Mouse (Mus musculus) heart, adult 2 months (tissue): ENCODE results near the gene Gnl2.

ENCODE experiments used
- CTCF ChIP-seq: fragments of 200-600 bp; IDR thresholded peaks from 2 replicates; pipeline ENCODE4 v1.8.1; 2022; ENCODE audit warnings: antibody characterized with exemption, mild to moderate bottlenecking, moderate library complexity
- EP300 ChIP-seq: fragments of 200-500 bp; IDR thresholded peaks from 2 replicates; pipeline ENCODE4 v1.6.1; 2011; ENCODE audit warnings: low read depth, low read length, control low read depth; ENCODE audit not compliant: insufficient read depth
- POLR2A ChIP-seq: fragments of 200-500 bp; IDR thresholded peaks from 2 replicates; pipeline ENCODE4 v1.6.1; 2011; ENCODE audit warnings: mild to moderate bottlenecking, low read depth, low read length, control low read depth; ENCODE audit not compliant: insufficient read depth

DNA sequence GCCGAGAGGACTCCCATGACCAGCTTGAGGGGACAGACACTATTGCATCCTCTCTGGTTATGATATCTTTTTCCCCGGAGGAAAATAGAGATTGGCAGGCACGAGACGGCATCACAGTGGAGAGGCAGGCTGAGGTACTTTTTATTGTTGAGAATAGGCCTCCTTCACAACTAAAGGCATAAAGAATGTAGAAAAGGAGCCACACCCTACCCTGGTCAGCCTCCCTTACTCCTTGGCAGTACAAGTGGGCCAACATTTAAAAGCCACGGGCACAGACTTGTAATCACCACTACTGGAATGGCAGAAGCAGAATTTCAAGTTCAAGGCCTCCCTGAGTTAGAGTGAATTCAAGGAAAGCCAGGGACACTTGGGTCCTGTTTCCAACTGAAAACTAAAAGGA, 41.6 kb downstream of the Gnl2 start:
- TF ChIP-seq POLR2A (no peak), EP300 (no peak), CTCF (no peak)
